In the genomic region with DNA sequence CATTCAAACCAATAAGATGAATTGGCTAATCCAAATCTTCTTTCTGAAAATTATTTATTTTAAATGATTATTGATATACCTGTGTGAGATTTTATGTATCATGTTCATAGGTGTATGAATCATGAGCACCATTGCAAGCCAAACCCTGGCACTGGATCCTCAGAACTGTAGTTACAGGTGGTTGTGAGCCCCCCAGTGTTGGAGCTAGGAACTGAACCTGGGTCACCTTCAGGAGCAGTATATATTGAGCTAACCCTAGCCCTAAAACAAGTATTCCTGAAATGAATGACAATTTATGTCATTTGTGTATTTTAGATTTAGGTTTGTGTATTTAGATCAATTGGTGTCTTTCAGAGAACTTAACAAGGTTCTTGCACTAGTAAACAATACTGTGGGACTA, we compare ENCODE assay signal across 10 mouse cellular contexts. TPM values are rescaled to one million over a fixed set of nuclear protein-coding genes. Genes with fewer than 3 reads are reported as not detected.
DNase-seq lines count a peak whose midpoint lies in the region; ATAC-seq and TF ChIP-seq lines count a peak whose summit lies in the region.
"Had no signal": no experiment of that assay in that cellular context is flagged by ENCODE, and none has a peak within 500 bp of the region (broad histone marks: within the 10 kb centered on the region; RNA-seq: fewer than 3 reads in every experiment).

No protein-coding gene starts in this region.

- no peak overlapping the region for H3K4me3 ChIP-seq in cerebellum, adult 2 months (replicated peaks; ENCODE audit: insufficient read depth, low read depth, low read length)
- no peak overlapping the region for H3K4me3 ChIP-seq in lung, embryonic 14.5 days (ENCODE audit: low read depth, low read length)
- H3K4me3 ChIP-seq: megakaryocyte, embryonic 14.5 days had no signal

- peaks cover 3% of the 10 kb centered on the region; the same call in 1 of the 2 replicates for H3K4me1 ChIP-seq in cerebellum, adult 2 months (ENCODE audit: control insufficient read depth, insufficient read depth, low read length)
- no peaks in the 10 kb centered on the region for H3K4me1 ChIP-seq in lung, embryonic 14.5 days (ENCODE audit: insufficient read depth)
- H3K4me1 ChIP-seq: megakaryocyte, embryonic 14.5 days had no signal

- H3K27me3 ChIP-seq in cerebellum, adult 2 months (ENCODE audit: control insufficient read depth, insufficient read depth, low read length) = no peaks in the 10 kb centered on the region
- no peaks in the 10 kb centered on the region for H3K27me3 ChIP-seq in lung, embryonic 14.5 days (ENCODE audit: insufficient read depth, low read length)
- H3K27me3 ChIP-seq: megakaryocyte, embryonic 14.5 days had no signal

- no peak overlapping the region for H3K27ac ChIP-seq in cerebellum, adult 2 months (ENCODE audit: insufficient read depth, low read length)
- H3K27ac ChIP-seq in lung, embryonic 14.5 days (ENCODE audit: low read depth) = no peak overlapping the region

- H3K4me2 ChIP-seq in lung, embryonic 14.5 days = no peak overlapping the region

- no peaks in the 10 kb centered on the region for H3K36me3 ChIP-seq in lung, embryonic 14.5 days (ENCODE audit: insufficient read depth)

- DNase-seq in cerebellum, adult 2 months = no peak
- no peak for DNase-seq in cerebellum, adult 9-11 months
- peak; percentile 42 for DNase-seq in lung, embryonic 14.5 days
- DNase-seq in lung, postnatal 4 days = no peak
- DNase-seq in naive thymus-derived CD4-positive, alpha-beta T cell, adult 2 months (ENCODE audit: low read depth) = peak; percentile 41
- no peak for DNase-seq in gastrocnemius, adult 18-20 months (ENCODE audit: low spot score)
- no peak for DNase-seq in frontal cortex, postnatal 14 days (ENCODE audit: low spot score in 2 of 2)
- DNase-seq: heart, postnatal 4 days had no signal

- H3K9me3 ChIP-seq in lung, embryonic 14.5 days (ENCODE audit: low read depth, low read length) = no peaks in the 10 kb centered on the region
- H3K9me3 ChIP-seq: megakaryocyte, embryonic 14.5 days had no signal

- H3K9ac ChIP-seq in lung, embryonic 14.5 days = no peak overlapping the region

- ATAC-seq in lung, embryonic 14.5 days (ENCODE audit: insufficient read depth) = no peak
- ATAC-seq in common myeloid progenitor, adult 5-6 weeks (replicated peaks; ENCODE audit: low read depth, poor library complexity, severe bottlenecking) = peak; percentile 62; the same call in 1 of the 2 replicates

- TF ChIP-seq CTCF in cerebellum, adult 2 months (IDR thresholded peaks at IDR 0.05; ENCODE audit: borderline replicate concordance, insufficient read depth, low read depth, low read length) = peak; percentile 22; the same call in 1 of the 2 replicates
- TF ChIP-seq CTCF in lung, embryonic 14.5 days (IDR thresholded peaks at IDR 0.05; ENCODE audit: low read depth) = peak; percentile 47

- TF ChIP-seq POLR2A in cerebellum, adult 2 months (IDR thresholded peaks at IDR 0.05; ENCODE audit: borderline replicate concordance, insufficient read depth, low read length) = no peak

RNA-seq across cellular contexts. Expression of a gene that starts 45.8 kb away (rescaled TPM):
- polyA plus RNA-seq in cerebellum, adult 2 months (2012; rRNA removed) = 30.7 and 33.3 TPM in 2 replicates
- 87.9 and 88.4 TPM in 2 replicates for polyA plus RNA-seq in lung, embryonic 14.5 days (2014; fragmentation: Nextera tagmentation; extraction: Ambion mirVana)
- total RNA-seq in common myeloid progenitor, adult 5-6 weeks (2017) = 63.1 and 72.8 TPM in 2 replicates
- total RNA-seq in gastrocnemius, adult 18-20 months (2021) = 10 to 100 TPM in 1 of 2 experiments, 1 to 10 TPM in 1; 7.4 to 10.4 TPM

Comparison
In these comparisons a context has a peak if more than half of its experiments do, and no peak if none do; other contexts are left out.
1. DNase-seq: peak in lung, embryonic 14.5 days (single experiment) and naive thymus-derived CD4-positive, alpha-beta T cell, adult 2 months (single experiment); none in cerebellum, adult 2 months (0 of 2), cerebellum, adult 9-11 months (single experiment), lung, postnatal 4 days (0 of 2), gastrocnemius, adult 18-20 months (single experiment) and frontal cortex, postnatal 14 days (0 of 2).